Mouse (Mus musculus) ES-E14 (cell line): ENCODE results near the gene Robo1.

Source experiments
- CHD2 ChIP-seq: IDR thresholded peaks from 2 replicates; pipeline ENCODE4 v1.6.1; 2014; ENCODE audit warnings: mild to moderate bottlenecking, low read depth, low read length, inconsistent platforms
- HCFC1 ChIP-seq: IDR thresholded peaks from 2 replicates; pipeline ENCODE4 v1.6.1; 2012; ENCODE audit warnings: low read length, inconsistent platforms, borderline replicate concordance; ENCODE audit not compliant: insufficient read depth
- MAFK ChIP-seq: IDR thresholded peaks from 2 replicates; pipeline ENCODE4 v1.6.1; 2014; ENCODE audit warnings: mild to moderate bottlenecking, low read depth, low read length, inconsistent platforms; ENCODE audit not compliant: insufficient read depth
- ZNF384 ChIP-seq: IDR thresholded peaks from 2 replicates; pipeline ENCODE4 v1.6.1; 2012; ENCODE audit warnings: low read depth, low read length, inconsistent platforms

DNA sequence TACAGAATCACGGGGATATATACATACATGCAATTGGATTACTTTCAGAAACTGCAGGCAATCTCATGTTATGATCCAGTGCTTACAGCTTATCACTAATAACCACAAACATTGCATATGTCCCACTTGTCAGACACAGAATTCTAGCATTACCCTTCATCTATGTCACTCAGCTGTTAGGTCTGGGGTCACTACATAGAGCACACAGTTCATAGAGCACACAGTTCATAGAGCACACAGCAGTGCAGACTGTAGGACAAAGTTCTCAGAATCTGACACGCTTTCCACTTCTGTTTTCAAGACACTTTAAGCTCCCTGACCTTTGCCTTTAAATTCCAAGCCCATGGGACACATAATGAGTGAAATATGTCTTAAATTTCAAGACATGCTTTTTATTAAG, 307.3 kb downstream of the Robo1 start:
- TF ChIP-seq ZNF384 (no peak), CHD2 (no peak), HCFC1 (no peak), MAFK (no peak)
